Mouse (Mus musculus) brain, embryonic 14.5 days (tissue): ENCODE measurements around the gene Acbd6.

Source experiments
- CTCF ChIP-seq: fragments of 200-500 bp; IDR thresholded peaks from 2 replicates; pipeline ENCODE4 v1.5.1; 2012; ENCODE audit warnings: inconsistent platforms, mild to moderate bottlenecking, moderate library complexity, borderline replicate concordance; ENCODE audit not compliant: insufficient read depth, insufficient read length; ENCODE audit errors: extremely low read depth
- POLR2A ChIP-seq: fragments of 200-500 bp; IDR thresholded peaks from 2 replicates; pipeline ENCODE4 v1.6.1; 2012; ENCODE audit warnings: mild to moderate bottlenecking, inconsistent platforms, borderline replicate concordance; ENCODE audit not compliant: poor library complexity, insufficient read depth, insufficient read length, severe bottlenecking; ENCODE audit errors: extremely low read depth

DNA sequence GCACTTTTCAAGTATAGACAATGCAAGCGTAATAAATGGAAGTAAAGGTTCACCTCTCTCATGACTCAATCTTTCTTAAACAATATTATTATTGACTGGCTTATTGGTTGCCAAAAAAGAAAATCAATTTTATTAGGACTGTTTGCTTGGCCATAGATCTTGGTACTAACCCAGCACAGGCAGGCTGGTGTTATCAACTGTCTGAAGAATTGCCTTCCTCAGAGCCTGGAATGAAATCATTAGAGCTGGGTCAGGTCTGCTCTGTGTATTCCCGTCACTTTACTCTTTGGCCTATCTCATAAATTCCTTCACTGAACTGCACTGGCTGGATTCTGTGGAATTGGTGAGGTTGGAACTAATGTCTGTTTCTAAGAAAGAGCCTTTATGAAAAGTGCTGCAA is 69.8 kb downstream of the Acbd6 start:
- no peak for TF ChIP-seq CTCF
- no peak for TF ChIP-seq POLR2A
